10 mouse cellular contexts compared by ENCODE assay signal in genomic region chr8:107941922-107942694, GRCm38 (mm10). TPM values are rescaled to one million over a fixed set of nuclear protein-coding genes. Genes with fewer than 3 reads are reported as not detected.
DNase-seq lines count a peak whose midpoint lies in the region; ATAC-seq and TF ChIP-seq lines count a peak whose summit lies in the region.
"Had no signal": no experiment of that assay in that cellular context is flagged by ENCODE, and none has a peak within 500 bp of the region (broad histone marks: within the 10 kb centered on the region; RNA-seq: fewer than 3 reads in every experiment).

Gene Zfhx3 (plus strand): TSS chr8:107942644.

- peaks cover 7% of the 10 kb centered on the region; the same call in 1 of the 2 replicates for H3K27me3 ChIP-seq in midbrain, embryonic 13.5 days
- peaks cover 1% of the 10 kb centered on the region; the same call in 1 of the 2 replicates for H3K27me3 ChIP-seq in cerebellum, adult 2 months (ENCODE audit: control insufficient read depth, insufficient read depth, low read length)

- no peaks in the 10 kb centered on the region for H3K9me3 ChIP-seq in midbrain, embryonic 13.5 days

- ATAC-seq in midbrain, embryonic 13.5 days, result 0 out of 2 replicates have a peak, but pooled peaks have one; percentile 15

- peaks cover 74% of the 10 kb centered on the region for H3K4me1 ChIP-seq in midbrain, embryonic 13.5 days (replicated peaks)
- no peaks in the 10 kb centered on the region for H3K4me1 ChIP-seq in cerebellum, adult 2 months (ENCODE audit: control insufficient read depth, insufficient read depth, low read length)

- no peak for TF ChIP-seq CTCF in cerebellum, adult 2 months (IDR thresholded peaks at IDR 0.05; ENCODE audit: borderline replicate concordance, insufficient read depth, low read depth, low read length)

- H3K4me3 ChIP-seq in midbrain, embryonic 13.5 days (replicated peaks), result peak within 1 kb of the TSS; percentile 32
- no peak within 1 kb of the TSS for H3K4me3 ChIP-seq in cerebellum, adult 2 months (replicated peaks; ENCODE audit: insufficient read depth, low read depth, low read length)
- H3K4me3 ChIP-seq: myocyte had no signal

- no peak for TF ChIP-seq POLR2A in cerebellum, adult 2 months (IDR thresholded peaks at IDR 0.05; ENCODE audit: borderline replicate concordance, insufficient read depth, low read length)

- WGBS in midbrain, embryonic 13.5 days, result 12% methylated on average over 11 of the region's 11 CpGs
- 21% methylated on average over 11 of the region's 11 CpGs for WGBS in cerebellum, adult 2 months

- H3K4me2 ChIP-seq in midbrain, embryonic 13.5 days (replicated peaks), result peak within 1 kb of the TSS; percentile 58

- DNase-seq in heart, adult 11 months, result peak; percentile 77
- DNase-seq in heart, adult 9 months (ENCODE audit: low spot score in 2 of 2), result no peak
- no peak for DNase-seq in adrenal gland, postnatal 36 days
- no peak for DNase-seq in gastrocnemius, postnatal 4 days (ENCODE audit: low spot score in 2 of 2)
- no peak for DNase-seq in urinary bladder, adult 2 months (ENCODE audit: low spot score)
- DNase-seq in kidney, postnatal 4 days, result no peak
- DNase-seq in cerebellum, adult 2 months, result no peak
- DNase-seq: kidney, adult 18-20 months had no signal

- H3K27ac ChIP-seq in midbrain, embryonic 13.5 days, result peak within 1 kb of the TSS; percentile 88
- H3K27ac ChIP-seq in cerebellum, adult 2 months (ENCODE audit: insufficient read depth, low read length), result no peak within 1 kb of the TSS

- no peaks in the 10 kb centered on the region for H3K36me3 ChIP-seq in midbrain, embryonic 13.5 days

- peak within 1 kb of the TSS; percentile 56 for H3K9ac ChIP-seq in midbrain, embryonic 13.5 days (replicated peaks)

RNA-seq across cellular contexts. Expression of gene Zfhx3, which starts in this region (rescaled TPM):
- total RNA-seq in adrenal gland, postnatal 36 days (2021), result 10 to 100 TPM; 39.3 to 58.8 TPM
- total RNA-seq in gastrocnemius, postnatal 4 days (2021), result 10 to 100 TPM; 15.9 to 16.0 TPM
- 65.9 and 68.0 TPM in 2 replicates for polyA plus RNA-seq in midbrain, embryonic 13.5 days (2015; fragmentation: Nextera tagmentation; extraction: Ambion mirVana)
- 4.7 and 9.4 TPM in 2 replicates for polyA plus RNA-seq in urinary bladder, adult 2 months (2012; rRNA removed)
- 2.5 and 3.3 TPM in 2 replicates for polyA plus RNA-seq in cerebellum, adult 2 months (2012; rRNA removed)
